Mouse (Mus musculus): Measurements from ENCODE around the gene Masp1.

DNA sequence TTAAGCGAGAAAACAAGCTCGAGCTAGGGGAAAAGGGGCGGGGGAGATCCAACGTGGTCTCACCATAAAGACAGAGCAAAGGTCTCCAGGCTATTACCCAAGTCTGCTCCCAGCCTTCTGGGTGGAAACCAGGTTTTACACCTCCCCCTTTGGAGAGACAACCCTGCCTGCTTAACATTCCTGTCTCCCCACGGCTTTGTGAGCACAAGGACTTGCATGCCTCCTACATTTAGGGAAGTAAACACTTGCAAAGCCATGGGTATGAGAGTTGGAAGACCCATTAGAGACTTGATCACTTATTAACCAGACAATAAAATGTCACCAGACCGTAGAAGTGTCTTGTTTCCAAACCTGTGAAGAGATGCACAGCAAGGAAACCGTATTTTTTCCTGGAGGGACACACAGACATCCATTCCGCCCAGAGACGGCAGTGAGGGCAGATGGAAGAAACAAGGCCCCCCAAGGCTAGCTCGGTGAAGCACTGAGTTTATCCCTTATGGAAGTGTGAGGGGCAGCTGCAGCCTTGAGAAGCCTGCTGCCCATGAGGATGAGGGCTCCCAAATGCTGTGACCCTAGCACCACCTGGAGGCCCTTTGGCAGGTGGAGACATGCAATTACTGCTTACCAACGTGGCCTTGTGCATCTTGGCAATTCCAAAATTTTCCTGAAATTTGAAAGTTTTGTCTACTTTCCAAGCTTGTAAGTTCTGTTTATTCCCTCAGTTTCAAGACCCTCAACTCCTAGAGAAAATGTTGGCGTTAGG is 83.0 kb downstream of the Masp1 start:
- TF ChIP-seq CTCF (IDR thresholded peaks at IDR 0.05; ENCODE audit: low read depth, low read length) (peak; percentile 73), POLR2A (IDR thresholded peaks at IDR 0.05; ENCODE audit: extremely low read depth, insufficient read depth, low read length) (no peak)

Data from liver, adult 2 months (tissue).